Mouse (Mus musculus) neural tube, postnatal 0 days (tissue): ENCODE results near the gene Gm904. TPM values are rescaled to one million over a fixed set of nuclear protein-coding genes. Genes with fewer than 3 reads are reported as not detected.

Experiments
- microRNA-seq: library from miRNA; unstranded; fragments of <30 nt; microRNA quantifications from one replicate; pipeline ENCODE4, GENCODE M21; 2016
- polyA plus RNA-seq: library from polyadenylated mRNA; unstranded; fragments of >200 nt; fragmentation: Nextera tagmentation; extraction: Ambion mirVana; gene quantifications from 2 replicates; pipeline ENCODE4 v1.2.1, GENCODE M21; 2015

The Gm904 gene
- not detected in 2 replicates for polyA plus RNA-seq

GRCm38 (mm10) chr13:50642928-50643327, at the start of gene Gm904:
Gm904 (plus strand) TSS chr13:50643228.

Small RNA genes lying within 50 kb of the gene (microRNA-seq; reads per million reads assigned to microRNA genes)
- not detected for gene Gm23952
- gene Mir683-2: not detected

Other genes with a start within 250 kb of the Gm904 start
- 28.5 and 34.8 TPM in 2 replicates for gene Fbxw17, start 225.4 kb upstream of the Gm904 start, polyA plus RNA-seq
- gene Gm47429, start 199.3 kb upstream of the Gm904 start, polyA plus RNA-seq: not detected in 2 replicates
- gene Nutm2, start 175.9 kb upstream of the Gm904 start, polyA plus RNA-seq: not detected in 2 replicates
- not detected in 2 replicates for gene Gm8765, start 55.1 kb downstream of the Gm904 start, polyA plus RNA-seq